Mouse (Mus musculus) layer of hippocampus, postnatal 36 days (tissue): ENCODE results near the gene Gm3183. TPM values are rescaled to one million over a fixed set of nuclear protein-coding genes. Genes with fewer than 3 reads are reported as not detected.
"Not testable (repeated sequence)": the region's sequence is repeated elsewhere in the genome, so short reads cannot be mapped to it uniquely, and the experiment has no call there.

ENCODE experiments used
- DNase-seq, 2 experiments: peaks; one replicate each; pipeline ENCODE4 v3.0.0; 2022
- total RNA-seq, 2 experiments: library from RNA; stranded (reverse); gene quantifications; 2 replicates each; pipeline ENCODE4 v1.2.3; 2021

The Gm3183 gene
- total RNA-seq = not detected

- not testable (repeated sequence) for DNase-seq
These were observed at the start of gene Gm3183 for GRCm38 (mm10) chr5:94865136-94865535. Gene Gm3183 (plus strand): TSS chr5:94865436.

Other genes starting within 250 kb of the Gm3183 start
- not detected for gene Gm3147, start 249.1 kb upstream of the Gm3183 start, total RNA-seq
- not detected for gene Gm6509, start 241.5 kb upstream of the Gm3183 start, total RNA-seq
- gene Gm6205, start 217.1 kb upstream of the Gm3183 start, total RNA-seq = not detected
- not detected for gene Gm6367, start 123.2 kb downstream of the Gm3183 start, total RNA-seq
- not detected for gene Gm7942, start 241.5 kb downstream of the Gm3183 start, total RNA-seq